Mouse (Mus musculus) erythroblast, embryonic 14.5 days (primary cell): ENCODE results near the gene Arhgdib.

Experiments used
- GATA1 ChIP-seq: IDR thresholded peaks from 2 replicates; pipeline ENCODE4 v1.6.1; 2012; ENCODE audit warnings: low read length, inconsistent platforms, mixed read lengths
- TAL1 ChIP-seq: IDR thresholded peaks from 3 replicates; pipeline ENCODE4 v1.6.1; 2012; ENCODE audit warnings: low read length, inconsistent platforms, mixed read lengths

DNA sequence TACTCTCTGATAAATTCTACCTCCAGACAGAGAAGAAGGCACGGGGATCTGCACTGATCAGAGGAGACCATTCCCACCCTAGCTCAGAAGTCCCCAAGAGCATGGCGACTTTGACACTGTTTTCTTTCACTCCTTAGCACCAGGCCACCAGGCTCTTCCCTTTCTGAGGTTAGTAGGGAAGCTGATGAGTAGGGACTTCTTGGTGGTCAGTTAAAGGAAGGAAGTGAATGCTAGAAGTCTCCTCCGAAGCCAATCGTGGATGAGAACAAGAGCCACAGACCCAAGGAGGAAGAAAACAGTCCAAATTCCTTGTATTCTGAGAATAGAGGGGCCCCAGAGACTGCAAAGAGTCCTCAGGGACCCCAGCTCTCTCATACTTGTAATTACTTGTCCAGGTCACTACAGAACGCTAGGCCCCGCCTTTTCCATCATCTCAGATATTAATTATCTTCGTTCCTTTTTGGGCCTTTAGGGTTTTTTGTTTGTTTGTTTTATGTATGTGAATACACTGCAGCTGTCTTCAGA lies 46.9 kb upstream of the Arhgdib start:
- TF ChIP-seq GATA1 = no peak
- no peak for TF ChIP-seq TAL1
